Mouse (Mus musculus): ENCODE measurements around the gene Maff. TPM values are rescaled to one million over a fixed set of nuclear protein-coding genes. Genes with fewer than 3 reads are reported as not detected.

Maff gene
- polyA plus RNA-seq, 1 experiment from 2014 or later, result 4.7 TPM

GRCm38 (mm10) chr15:79402836-79403762, 56.7 kb downstream of the Maff start, which contains the start of gene Tmem184b:
Gene Tmem184b, minus strand, starts transcription at chr15:79403569.
- peak; percentile 84 for ATAC-seq (ENCODE audit: insufficient number of reproducible peaks, low FRiP score, low TSS enrichment, low read depth)
- Histone ChIP-seq H3K4me3 (peak within 1 kb of the TSS; percentile 92), H3K27ac (peak within 1 kb of the TSS; percentile 88), H3K36me3 (0 out of 2 replicates have a peak, but pooled peaks cover 3% of the 10 kb centered on the region), H3K9me3 (no peaks in the 10 kb centered on the region), H3K27me3 (no peaks in the 10 kb centered on the region), H3K4me1 (peaks cover 47% of the 10 kb centered on the region), H3K4me2 (peak within 1 kb of the TSS; percentile 79), H3K9ac (peak within 1 kb of the TSS; percentile 79)
- under 1% methylated on average over 90 of the region's 90 CpGs for WGBS

- H3K27ac ChIP-seq, result peak overlapping the region; percentile 88
- no peaks in the 10 kb centered on the region for H3K36me3 ChIP-seq
- no peaks in the 10 kb centered on the region for H3K27me3 ChIP-seq
- peak overlapping the region; percentile 79 for H3K9ac ChIP-seq
- no peak for ATAC-seq (ENCODE audit: insufficient number of reproducible peaks, low FRiP score, low TSS enrichment, low read depth)
- peak overlapping the region; percentile 92 for H3K4me3 ChIP-seq
- H3K4me1 ChIP-seq, result peaks cover 47% of the 10 kb centered on the region
- WGBS, result 13% methylated on average over 9 of the region's 9 CpGs
- H3K4me2 ChIP-seq, result peak overlapping the region; percentile 79
- H3K9me3 ChIP-seq, result no peaks in the 10 kb centered on the region
These were observed 57.4 kb downstream of the Maff start for GRCm38 (mm10) chr15:79403763-79404210.

GRCm38 (mm10) chr15:79404277-79404676, 57.9 kb downstream of the Maff start:
- peaks cover 44% of the 10 kb centered on the region for H3K4me1 ChIP-seq
- H3K9me3 ChIP-seq, result no peaks in the 10 kb centered on the region
- no peak overlapping the region for H3K9ac ChIP-seq
- no peaks in the 10 kb centered on the region for H3K36me3 ChIP-seq
- no peak overlapping the region for H3K4me2 ChIP-seq
- H3K27ac ChIP-seq, result peak overlapping the region; percentile 88; the same call in 1 of the 2 replicates
- H3K27me3 ChIP-seq, result no peaks in the 10 kb centered on the region
- no peak overlapping the region for H3K4me3 ChIP-seq
- 29% methylated on average over 1 of the region's 1 CpGs for WGBS
- ATAC-seq (ENCODE audit: insufficient number of reproducible peaks, low FRiP score, low TSS enrichment, low read depth), result no peak

- WGBS, result 76% methylated on average over 4 of the region's 4 CpGs
- no peak overlapping the region for H3K4me2 ChIP-seq
- peaks cover 21% of the 10 kb centered on the region for H3K4me1 ChIP-seq
- no peak overlapping the region for H3K9ac ChIP-seq
- H3K9me3 ChIP-seq, result no peaks in the 10 kb centered on the region
- H3K27me3 ChIP-seq, result no peaks in the 10 kb centered on the region
- no peak overlapping the region for H3K4me3 ChIP-seq
- no peak for ATAC-seq (ENCODE audit: insufficient number of reproducible peaks, low FRiP score, low TSS enrichment, low read depth)
- H3K27ac ChIP-seq, result no peak overlapping the region
- H3K36me3 ChIP-seq, result no peaks in the 10 kb centered on the region
These were observed 60.1 kb downstream of the Maff start for GRCm38 (mm10) chr15:79406564-79406963.

MicroRNAs within 50 kb of the gene (microRNA counts, 519-probe panel; counts per million panel counts)
- 1,678 counts per million, percentile 24 among the panel's probes with 10 or more counts for microRNA mmu-miR-1943

Small RNAs within 50 kb of the gene (microRNA-seq; reads per million reads assigned to microRNA genes)
- 2.7 reads per million, percentile 6 among the genes with 10 or more reads in this experiment for gene Mir1943

Other genes starting within 250 kb of the Maff start
- 15.1 and 16.3 TPM in 2 replicates for gene Micall1, start 237.7 kb upstream of the Maff start, polyA plus RNA-seq (2015; fragmentation: Nextera tagmentation; extraction: Ambion mirVana)
- 295 and 310 TPM in 2 replicates for gene Polr2f, start 205.6 kb upstream of the Maff start, polyA plus RNA-seq (2015; fragmentation: Nextera tagmentation; extraction: Ambion mirVana)
- 6.3 and 8.5 TPM in 2 replicates for gene 1700088E04Rik, start 205.4 kb upstream of the Maff start, polyA plus RNA-seq (2015; fragmentation: Nextera tagmentation; extraction: Ambion mirVana)
- gene Sox10, start 181.4 kb upstream of the Maff start, polyA plus RNA-seq (2015; fragmentation: Nextera tagmentation; extraction: Ambion mirVana), result 4.2 and 5.2 TPM in 2 replicates
- gene Pick1, start 117.4 kb upstream of the Maff start, polyA plus RNA-seq (2015; fragmentation: Nextera tagmentation; extraction: Ambion mirVana), result 43.8 and 45.8 TPM in 2 replicates
- gene Gm49486, start 117.2 kb upstream of the Maff start, polyA plus RNA-seq (2015; fragmentation: Nextera tagmentation; extraction: Ambion mirVana), result 1.1 and 1.2 TPM in 2 replicates
- gene Slc16a8, start 91.9 kb upstream of the Maff start, polyA plus RNA-seq (2015; fragmentation: Nextera tagmentation; extraction: Ambion mirVana), result 0.12 and 0.36 TPM in 2 replicates
- gene Baiap2l2, start 61.1 kb upstream of the Maff start, polyA plus RNA-seq (2015; fragmentation: Nextera tagmentation; extraction: Ambion mirVana), result 17.2 and 19.7 TPM in 2 replicates
- gene Pla2g6, start 18.2 kb upstream of the Maff start, polyA plus RNA-seq (2015; fragmentation: Nextera tagmentation; extraction: Ambion mirVana), result 12.9 and 14.2 TPM in 2 replicates
- gene Tmem184b, start 56.9 kb downstream of the Maff start, polyA plus RNA-seq (2015; fragmentation: Nextera tagmentation; extraction: Ambion mirVana), result 87.5 and 99.8 TPM in 2 replicates
- 81.0 and 82.7 TPM in 2 replicates for gene Csnk1e, start 108.9 kb downstream of the Maff start, polyA plus RNA-seq (2015; fragmentation: Nextera tagmentation; extraction: Ambion mirVana)
- gene Kcnj4, start 158.6 kb downstream of the Maff start, polyA plus RNA-seq (2015; fragmentation: Nextera tagmentation; extraction: Ambion mirVana), result not detected in 2 replicates
- 211 and 223 TPM in 2 replicates for gene Kdelr3, start 169.8 kb downstream of the Maff start, polyA plus RNA-seq (2015; fragmentation: Nextera tagmentation; extraction: Ambion mirVana)
- 41.6 and 54.0 TPM in 2 replicates for gene Ddx17, start 200.1 kb downstream of the Maff start, polyA plus RNA-seq (2015; fragmentation: Nextera tagmentation; extraction: Ambion mirVana)

Measured in limb, embryonic 15.5 days (tissue).